Mouse (Mus musculus): ENCODE measurements at regions not wholly inside any gene's neighbourhood (a gene's known extent, or its start where the extent isn't known, plus 50 kb on each side); places are given as distances from the start of the nearest gene placed in this dataset.

DNA sequence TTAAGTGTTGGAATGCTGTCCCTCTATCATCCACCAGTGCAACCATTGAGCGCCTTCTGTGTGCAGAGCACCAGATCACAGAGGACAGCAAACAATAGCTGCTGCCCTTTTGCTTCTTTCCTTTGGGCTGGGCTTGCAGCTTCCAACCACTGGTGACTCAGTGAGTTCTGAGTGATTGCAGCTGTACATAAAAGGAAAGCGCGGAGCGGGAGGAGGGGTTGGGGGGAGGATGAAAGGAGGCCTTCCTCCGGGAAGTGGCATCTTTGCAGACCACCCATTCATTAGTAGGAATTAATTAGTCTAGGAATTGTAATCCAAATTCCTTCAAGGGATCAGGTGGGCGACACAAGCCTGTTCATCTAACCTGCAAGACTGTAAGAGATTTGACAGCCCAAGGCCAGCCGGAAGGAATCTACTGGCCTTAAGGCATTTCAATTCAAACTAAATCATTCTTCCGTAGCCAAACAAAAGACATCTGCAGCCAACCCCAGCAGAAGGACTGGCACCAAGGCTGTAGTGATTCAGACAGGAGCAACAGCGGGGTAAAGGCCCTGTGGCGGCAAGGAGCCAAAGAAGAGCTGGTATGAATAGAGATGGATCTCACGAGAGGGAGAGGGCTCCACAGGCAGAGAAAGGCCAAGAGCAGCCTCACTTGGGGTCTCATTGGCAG is 52.8 kb upstream of the Sgk1 start:
- TF ChIP-seq GATA1 (IDR thresholded peaks at IDR 0.05; ENCODE audit: low read length), result no peak

DNA sequence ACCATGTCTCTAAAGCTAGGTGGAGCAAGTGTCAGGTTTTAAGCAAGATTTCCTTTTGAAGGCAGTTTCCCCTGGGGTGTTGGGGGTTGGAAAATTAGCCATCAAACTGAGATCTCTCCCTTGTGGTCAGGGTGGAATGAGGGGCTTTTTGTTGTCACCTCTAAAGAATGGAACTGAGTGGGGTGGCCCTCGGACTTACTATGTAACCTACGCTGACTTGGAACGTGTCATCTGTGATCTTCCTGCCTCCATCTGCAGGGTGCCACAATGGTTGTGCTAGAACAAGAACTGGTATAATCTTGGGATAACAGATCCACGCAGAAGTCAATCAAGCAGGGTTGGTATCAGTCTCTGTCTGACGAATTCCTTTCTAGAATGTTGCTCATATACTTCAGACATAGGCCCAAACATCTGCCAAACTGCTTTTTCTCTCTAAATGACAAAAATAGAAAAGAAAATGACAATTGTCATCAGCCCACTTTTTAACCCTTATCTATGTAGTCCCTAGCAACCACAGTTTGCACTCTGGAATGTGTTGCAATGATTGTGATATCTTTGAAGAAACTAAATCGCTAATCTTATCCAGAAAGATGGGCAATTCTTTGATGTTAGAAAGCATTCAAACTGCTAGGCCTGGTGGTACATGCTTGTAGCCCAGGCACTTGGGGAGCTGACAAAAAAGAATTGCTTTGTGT is 50.8 kb upstream of the Sgk1 start:
- TF ChIP-seq GATA1 (IDR thresholded peaks at IDR 0.05; ENCODE audit: low read length), result no peak

Measured in G1E-ER4 (cell line).